ENCODE assay signal across 26 mouse cellular contexts in the genomic region with DNA sequence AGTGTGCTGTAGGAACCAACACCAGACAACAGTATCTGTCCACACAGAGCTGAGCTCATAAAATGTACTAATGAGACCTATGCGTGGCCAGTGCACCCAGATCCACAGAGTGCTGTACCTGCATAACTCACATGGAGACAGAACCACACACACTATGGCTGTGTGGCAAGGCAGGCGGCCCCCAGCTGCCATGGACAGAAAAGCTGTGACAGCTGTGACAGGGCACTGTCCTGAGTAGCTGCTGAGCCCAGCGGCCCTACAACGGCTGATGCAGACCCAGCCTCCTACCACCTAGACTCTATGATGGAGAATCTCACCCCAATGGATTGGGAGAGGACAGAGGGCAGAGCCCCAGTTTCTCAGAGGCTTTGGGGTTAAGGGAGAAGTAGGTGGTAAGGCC. TPM values are rescaled to one million over a fixed set of nuclear protein-coding genes. Genes with fewer than 3 reads are reported as not detected.
"Had no signal": no experiment of that assay in that cellular context is flagged by ENCODE, and none has a peak within 500 bp of the region (broad histone marks: within the 10 kb centered on the region; RNA-seq: fewer than 3 reads in every experiment).

No protein-coding gene starts in this region.

- DNase-seq: gastrocnemius, postnatal 10 days; gastrocnemius, postnatal 25 days; heart, adult 18-20 months; heart, postnatal 10 days; heart, postnatal 4 days; kidney, adult 18-20 months; kidney, adult 8-10 months; kidney, postnatal 10 days; kidney, postnatal 36 days; layer of hippocampus, adult 9-11 months; layer of hippocampus, postnatal 36 days; left cerebral cortex, postnatal 4 days had no signal

- H3K36me3 ChIP-seq: intestine, embryonic 15.5 days had no signal

- H3K27ac ChIP-seq: heart, embryonic 10.5 days; hindbrain, embryonic 10.5 days; hindbrain, embryonic 12.5 days; hindbrain, embryonic 14.5 days; intestine, embryonic 15.5 days; limb, embryonic 12.5 days; limb, embryonic 15.5 days; liver, embryonic 12.5 days; liver, embryonic 14.5 days had no signal

- H3K9me3 ChIP-seq: heart, embryonic 10.5 days; heart, embryonic 12.5 days; hindbrain, embryonic 10.5 days; hindbrain, embryonic 12.5 days; intestine, embryonic 15.5 days; limb, embryonic 12.5 days; limb, embryonic 15.5 days; liver, embryonic 12.5 days had no signal

- ATAC-seq: hindbrain, embryonic 16.5 days; inflammation-experienced regulatory T-cells, adult 6 months; intestine, embryonic 15.5 days; intestine, postnatal 0 days; liver, embryonic 12.5 days had no signal

- H3K9ac ChIP-seq: heart, embryonic 12.5 days; hindbrain, embryonic 12.5 days; hindbrain, embryonic 14.5 days; intestine, embryonic 15.5 days; limb, embryonic 12.5 days; limb, embryonic 15.5 days; liver, embryonic 12.5 days; liver, embryonic 14.5 days had no signal

- H3K27me3 ChIP-seq: heart, embryonic 12.5 days; hindbrain, embryonic 12.5 days; intestine, embryonic 15.5 days; limb, embryonic 12.5 days; limb, embryonic 15.5 days; liver, embryonic 12.5 days had no signal

- H3K4me2 ChIP-seq: heart, embryonic 12.5 days; hindbrain, embryonic 12.5 days; hindbrain, embryonic 14.5 days; intestine, embryonic 15.5 days; limb, embryonic 12.5 days; limb, embryonic 15.5 days; liver, embryonic 12.5 days had no signal

- H3K4me3 ChIP-seq: heart, embryonic 10.5 days; heart, embryonic 12.5 days; hindbrain, embryonic 10.5 days; hindbrain, embryonic 12.5 days; intestine, embryonic 15.5 days; limb, embryonic 12.5 days; limb, embryonic 15.5 days; liver, embryonic 12.5 days had no signal

RNA-seq across cellular contexts. Expression of gene Obscn, which starts 23.4 kb away (rescaled TPM):
- total RNA-seq: granulocyte monocyte progenitor cell, adult 5-6 weeks had no signal
- polyA plus RNA-seq: hindbrain, embryonic 10.5 days; inflammation-experienced regulatory T-cells, adult 6 months had no signal

RNA-seq across cellular contexts. Expression of gene Gjc2, which starts 23.5 kb away (rescaled TPM):
- total RNA-seq: granulocyte monocyte progenitor cell, adult 5-6 weeks had no signal
- polyA plus RNA-seq: heart, embryonic 10.5 days; inflammation-experienced regulatory T-cells, adult 6 months had no signal
